Mouse (Mus musculus) ES-Bruce4 (cell line): ENCODE data around the gene Ccdc116.
A peak's percentile ranks its signal among the peaks of the same experiment; 100 is the strongest.

Experiments used
- CTCF ChIP-seq: IDR thresholded peaks from one replicate; pipeline ENCODE4 v1.8.1; 2011; ENCODE audit warnings: low read depth, low read length
- EP300 ChIP-seq: IDR thresholded peaks from 2 replicates; pipeline ENCODE4 v1.6.1; 2011; ENCODE audit warnings: low read depth, low read length; ENCODE audit not compliant: insufficient read depth
- POLR2A ChIP-seq: IDR thresholded peaks from one replicate; pipeline ENCODE4 v1.8.1; 2011; ENCODE audit warnings: low read length; ENCODE audit not compliant: insufficient read depth

DNA sequence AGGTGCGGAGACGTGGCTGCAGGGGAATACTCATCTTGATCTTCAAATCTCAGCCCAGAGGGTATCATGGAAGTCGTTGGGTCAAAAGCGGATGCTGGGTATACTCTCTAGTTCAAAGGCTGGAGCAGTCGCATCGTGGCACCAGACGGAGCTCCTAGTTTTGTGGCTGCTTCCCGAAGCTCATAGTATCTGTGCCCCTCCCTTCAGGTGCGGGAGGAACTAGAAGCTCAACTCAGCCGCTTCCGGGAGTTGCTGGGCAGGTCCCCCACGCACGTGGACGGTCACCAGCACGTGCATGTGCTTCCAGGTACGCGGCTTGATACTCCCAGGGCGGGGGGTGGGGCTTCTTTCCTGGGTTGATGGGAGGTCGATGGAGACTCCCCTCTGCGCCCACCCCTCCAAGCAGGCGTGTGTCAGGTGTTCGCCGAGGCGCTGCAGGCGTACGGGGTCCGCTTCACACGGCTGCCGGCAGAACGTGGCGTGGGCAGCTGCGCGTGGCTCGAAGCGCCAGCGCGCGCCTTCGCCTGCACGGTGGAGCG, 431 bp upstream of the Ccdc116 start:
- TF ChIP-seq POLR2A (no peak), CTCF (no peak), EP300 (0 out of 2 replicates have a peak, but pooled peaks have one; percentile 20)
